Mouse (Mus musculus) heart, embryonic 16.5 days (tissue): ENCODE measurements at regions not wholly inside any gene's neighbourhood (a gene's known extent, or its start where the extent isn't known, plus 50 kb on each side); places are given as distances from the start of the nearest gene placed in this dataset.

ENCODE experiments used
- ATAC-seq: fragments of 200-750 bp; cut with Nextera tagmentation; replicated peaks from 2 replicates; pipeline ENCODE4 v1.8.0; 2017; ENCODE audit warnings: moderate number of reproducible peaks; ENCODE audit not compliant: insufficient read depth, low FRiP score; ENCODE audit errors: extremely low read depth
- H3K27ac ChIP-seq: fragments of 300-500 bp; sonication (generic); 2 replicates; pipeline ENCODE4 v1.5.1; 2014; ENCODE audit warnings: mild to moderate bottlenecking, low read length, control low read depth, moderate library complexity
- H3K27me3 ChIP-seq: fragments of 300-500 bp; sonication (generic); 2 replicates; pipeline ENCODE4 v1.6.1; 2014; ENCODE audit warnings: low read length, mixed read lengths; ENCODE audit not compliant: control insufficient read depth, insufficient read depth
- H3K36me3 ChIP-seq: fragments of 300-500 bp; sonication (generic); 2 replicates; pipeline ENCODE4 v1.6.1; 2014; ENCODE audit not compliant: control insufficient read depth, insufficient read depth
- H3K4me1 ChIP-seq: fragments of 300-500 bp; sonication (generic); 2 replicates; pipeline ENCODE4 v1.6.1; 2014; ENCODE audit warnings: low read length, mixed read lengths; ENCODE audit not compliant: control insufficient read depth, insufficient read depth
- H3K4me2 ChIP-seq: fragments of 300-500 bp; sonication (generic); 2 replicates; pipeline ENCODE4 v1.6.1; 2014; ENCODE audit warnings: low read depth, mild to moderate bottlenecking, control low read depth, low read length
- H3K4me3 ChIP-seq: fragments of 300-500 bp; sonication (generic); 2 replicates; pipeline ENCODE4 v1.5.1; 2014; ENCODE audit warnings: mild to moderate bottlenecking, control low read depth, low read length
- H3K9ac ChIP-seq: fragments of 300-500 bp; sonication (generic); 2 replicates; pipeline ENCODE4 v1.6.1; 2014; ENCODE audit warnings: low read length, control low read depth
- H3K9me3 ChIP-seq: fragments of 300-500 bp; sonication (generic); replicated peaks from 2 replicates; pipeline ENCODE4 v1.6.1; 2016; ENCODE audit warnings: low read length; ENCODE audit not compliant: control insufficient read depth
- WGBS: fragments of 180-500 bp; shearing (Covaris S2); extraction: QIAGEN DNeasy Blood & Tissue Kit; methylation state at CpG from one replicate; pipeline ENCODE4 v1.1.7; 2014; 5-methylcytosine and 5-hydroxymethylcytosine counted together

- Histone ChIP-seq H3K27me3 (no peaks in the 10 kb centered on the region), H3K4me3 (no peak overlapping the region), H3K4me2 (no peak overlapping the region), H3K9ac (no peak overlapping the region), H3K4me1 (no peaks in the 10 kb centered on the region), H3K27ac (no peak overlapping the region), H3K9me3 (no peaks in the 10 kb centered on the region), H3K36me3 (no peaks in the 10 kb centered on the region)
- WGBS = 82% methylated on average over 8 of the region's 8 CpGs
- ATAC-seq = no peak
Observed at GRCm38 (mm10) chr16:71622664-71623063, 685.4 kb upstream of the Robo1 start.

GRCm38 (mm10) chr16:71640361-71640760, 667.7 kb upstream of the Robo1 start:
- Histone ChIP-seq H3K36me3 (no peaks in the 10 kb centered on the region), H3K27ac (no peak overlapping the region), H3K9me3 (no peaks in the 10 kb centered on the region), H3K4me1 (0 out of 2 replicates have a peak, but pooled peaks cover 2% of the 10 kb centered on the region), H3K27me3 (no peaks in the 10 kb centered on the region), H3K4me3 (no peak overlapping the region), H3K9ac (no peak overlapping the region), H3K4me2 (no peak overlapping the region)
- WGBS = 73% methylated on average over 2 of the region's 2 CpGs
- ATAC-seq = no peak

GRCm38 (mm10) chr16:71643223-71643622, 664.9 kb upstream of the Robo1 start:
- H3K9ac ChIP-seq = no peak overlapping the region
- no peak for ATAC-seq
- WGBS = 37% methylated on average over 6 of the region's 6 CpGs

GRCm38 (mm10) chr16:71678075-71678701, 629.9 kb upstream of the Robo1 start:
- H3K27me3 ChIP-seq = no peaks in the 10 kb centered on the region
- no peak overlapping the region for H3K4me3 ChIP-seq
- ATAC-seq = no peak
- H3K9me3 ChIP-seq = no peaks in the 10 kb centered on the region
- WGBS = 15% methylated on average over 2 of the region's 2 CpGs
- no peaks in the 10 kb centered on the region for H3K36me3 ChIP-seq
- H3K9ac ChIP-seq = no peak overlapping the region
- no peak overlapping the region for H3K27ac ChIP-seq
- no peak overlapping the region for H3K4me2 ChIP-seq
- H3K4me1 ChIP-seq = no peaks in the 10 kb centered on the region

More at GRCm38 (mm10) chr16:71643223-71643622, 664.9 kb upstream of the Robo1 start:
- Histone ChIP-seq H3K36me3 (no peaks in the 10 kb centered on the region), H3K27me3 (no peaks in the 10 kb centered on the region), H3K9me3 (no peaks in the 10 kb centered on the region), H3K27ac (no peak overlapping the region), H3K4me3 (no peak overlapping the region), H3K4me2 (no peak overlapping the region), H3K4me1 (0 out of 2 replicates have a peak, but pooled peaks cover 2% of the 10 kb centered on the region)

- 65% methylated on average over 4 of the region's 4 CpGs for WGBS
- no peak overlapping the region for H3K4me2 ChIP-seq
- no peak overlapping the region for H3K27ac ChIP-seq
- H3K27me3 ChIP-seq = no peaks in the 10 kb centered on the region
- no peak overlapping the region for H3K4me3 ChIP-seq
- no peak for ATAC-seq
- H3K9me3 ChIP-seq = no peaks in the 10 kb centered on the region
- no peaks in the 10 kb centered on the region for H3K4me1 ChIP-seq
- no peaks in the 10 kb centered on the region for H3K36me3 ChIP-seq
- no peak overlapping the region for H3K9ac ChIP-seq
Observed at GRCm38 (mm10) chr16:71693464-71693863, 614.6 kb upstream of the Robo1 start.

- Histone ChIP-seq H3K4me3 (no peak overlapping the region), H3K4me2 (no peak overlapping the region), H3K9me3 (no peaks in the 10 kb centered on the region), H3K36me3 (no peaks in the 10 kb centered on the region), H3K27me3 (no peaks in the 10 kb centered on the region), H3K9ac (no peak overlapping the region), H3K27ac (no peak overlapping the region), H3K4me1 (no peaks in the 10 kb centered on the region)
- no peak for ATAC-seq
Observed at GRCm38 (mm10) chr16:71705846-71706245, 602.3 kb upstream of the Robo1 start.

- H3K4me2 ChIP-seq = no peak overlapping the region
- no peaks in the 10 kb centered on the region for H3K9me3 ChIP-seq
- no peak overlapping the region for H3K4me3 ChIP-seq
- H3K9ac ChIP-seq = no peak overlapping the region
- H3K4me1 ChIP-seq = no peaks in the 10 kb centered on the region
- H3K36me3 ChIP-seq = no peaks in the 10 kb centered on the region
- no peak overlapping the region for H3K27ac ChIP-seq
- H3K27me3 ChIP-seq = no peaks in the 10 kb centered on the region
- 87% methylated on average over 3 of the region's 3 CpGs for WGBS
- ATAC-seq = no peak
Observed at GRCm38 (mm10) chr16:71709684-71710083, 598.4 kb upstream of the Robo1 start.

- no peak for ATAC-seq
- Histone ChIP-seq H3K36me3 (no peaks in the 10 kb centered on the region), H3K27ac (no peak overlapping the region), H3K4me2 (no peak overlapping the region), H3K9ac (no peak overlapping the region), H3K4me1 (no peaks in the 10 kb centered on the region), H3K4me3 (no peak overlapping the region), H3K27me3 (no peaks in the 10 kb centered on the region), H3K9me3 (no peaks in the 10 kb centered on the region)
- WGBS = 71% methylated on average over 2 of the region's 2 CpGs
Observed at GRCm38 (mm10) chr16:71711879-71712278, 596.2 kb upstream of the Robo1 start.

- 63% methylated on average over 3 of the region's 3 CpGs for WGBS
- Histone ChIP-seq H3K27ac (no peak overlapping the region), H3K27me3 (no peaks in the 10 kb centered on the region), H3K4me2 (no peak overlapping the region), H3K9me3 (no peaks in the 10 kb centered on the region), H3K4me1 (no peaks in the 10 kb centered on the region), H3K9ac (no peak overlapping the region), H3K4me3 (no peak overlapping the region), H3K36me3 (no peaks in the 10 kb centered on the region)
- no peak for ATAC-seq
Observed at GRCm38 (mm10) chr16:71717207-71717606, 590.9 kb upstream of the Robo1 start.
